Mouse (Mus musculus): ENCODE data around the gene Ubald2. TPM values are rescaled to one million over a fixed set of nuclear protein-coding genes. Genes with fewer than 3 reads are reported as not detected.
"Not testable (repeated sequence)": the region's sequence is repeated elsewhere in the genome, so short reads cannot be mapped to it uniquely, and the experiment has no call there.

Ubald2 gene
- total RNA-seq, 2 experiments from 2014 or later = 45.8 to 62.5 TPM

DNA sequence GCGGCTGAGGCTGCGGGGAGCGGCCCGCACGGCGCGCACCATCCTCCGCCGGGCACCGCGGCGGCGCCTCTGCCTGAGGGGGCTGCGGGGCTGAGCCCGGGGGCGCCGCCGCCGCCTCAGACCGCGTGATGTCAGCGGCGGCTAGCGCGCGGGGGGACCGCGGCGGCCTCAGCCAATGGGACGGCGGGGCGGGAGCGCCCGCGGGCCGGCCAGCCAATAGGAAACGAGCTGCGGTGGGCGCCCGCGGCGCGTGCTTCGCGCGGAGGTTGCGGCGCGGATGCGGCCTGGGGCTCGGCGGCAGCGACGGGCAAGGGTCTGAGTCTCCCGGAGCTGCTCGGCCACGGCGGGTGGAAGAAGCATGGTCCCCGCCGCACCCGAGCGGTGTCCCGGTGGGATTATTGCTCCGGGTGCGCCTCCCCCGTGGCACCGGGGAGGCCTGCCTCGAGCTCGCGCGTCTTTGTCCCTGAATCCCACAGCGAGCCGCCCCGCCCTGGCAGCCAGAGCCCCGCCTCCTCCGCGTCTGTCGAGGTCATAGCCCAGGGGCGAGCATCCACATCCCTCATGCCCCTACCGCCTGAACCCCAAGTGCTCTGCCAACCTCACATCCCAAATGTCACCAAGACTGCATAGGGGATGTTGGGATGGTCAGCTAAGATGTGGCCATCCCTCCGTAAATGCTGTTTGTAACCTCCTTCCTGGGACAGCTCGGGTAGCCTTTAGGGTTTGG, 20.8 kb upstream of the Ubald2 start, which contains the start of gene Rnf157:
TSS of gene Rnf157 (minus strand) at position 129 of the 727 bp plus-strand sequence.
- peak; percentile 69 for ATAC-seq (replicated peaks; ENCODE audit: poor library complexity, severe bottlenecking)

DNA sequence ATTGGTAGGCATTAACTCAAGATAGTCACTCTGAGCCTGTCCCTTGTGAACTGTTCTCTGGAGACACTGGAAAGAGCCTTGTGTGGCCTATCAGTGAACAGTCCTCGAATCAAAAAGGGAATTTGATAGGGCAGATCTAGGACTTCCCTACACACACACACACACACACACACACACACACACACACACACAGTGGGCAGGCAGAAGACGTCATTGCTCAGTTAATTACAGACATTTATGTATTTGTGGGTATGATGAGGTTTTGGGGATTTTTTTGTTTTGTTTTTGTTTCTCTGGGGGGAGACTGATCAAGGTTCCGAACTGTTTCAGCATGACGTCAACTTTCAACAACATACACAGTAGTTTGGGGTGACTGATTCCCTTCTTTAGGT, 20.3 kb upstream of the Ubald2 start:
- peak; percentile 14 for ATAC-seq (replicated peaks; ENCODE audit: poor library complexity, severe bottlenecking)

GRCm38 (mm10) chr11:116416196-116416943, 17.5 kb upstream of the Ubald2 start:
- no peak for ATAC-seq (replicated peaks; ENCODE audit: poor library complexity, severe bottlenecking)

GRCm38 (mm10) chr11:116417054-116417453, 16.8 kb upstream of the Ubald2 start:
- ATAC-seq (replicated peaks; ENCODE audit: poor library complexity, severe bottlenecking) = no peak

DNA sequence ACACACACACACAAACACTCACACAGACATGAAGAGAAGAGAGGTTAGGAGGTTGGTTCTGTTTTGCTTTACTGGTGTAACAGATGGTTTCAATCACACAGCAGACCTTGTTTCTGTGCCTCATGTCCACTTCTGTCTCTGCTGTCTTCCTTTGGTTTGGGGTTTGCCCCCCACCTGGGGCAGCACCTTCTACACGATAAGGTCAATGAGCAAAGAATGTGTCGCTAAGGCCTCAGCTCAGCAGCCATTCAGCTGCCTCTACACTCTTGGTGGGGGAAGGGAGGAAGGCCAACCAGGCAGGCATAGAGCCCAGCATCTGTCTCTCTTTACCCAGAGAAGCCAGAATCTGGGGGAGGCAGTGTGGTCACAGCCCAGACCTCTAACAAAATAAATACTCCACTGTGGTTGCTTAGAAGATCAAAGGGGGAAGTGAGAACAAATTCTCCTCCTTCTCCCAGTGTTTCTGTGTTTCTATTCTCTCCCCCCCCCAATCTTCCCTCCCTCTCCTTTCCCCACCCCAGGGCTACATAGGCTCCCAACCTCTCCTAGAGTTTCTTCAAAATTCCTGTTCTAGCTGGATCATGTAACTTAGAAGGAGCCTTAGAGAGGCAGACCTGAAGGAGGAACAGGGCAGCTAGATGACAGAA, 15.6 kb upstream of the Ubald2 start:
- peak; percentile 86 for ATAC-seq (replicated peaks; ENCODE audit: poor library complexity, severe bottlenecking)

GRCm38 (mm10) chr11:116418841-116419462, 14.9 kb upstream of the Ubald2 start:
- ATAC-seq (replicated peaks; ENCODE audit: poor library complexity, severe bottlenecking) = peak; percentile 7; the same call in 1 of the 2 replicates

DNA sequence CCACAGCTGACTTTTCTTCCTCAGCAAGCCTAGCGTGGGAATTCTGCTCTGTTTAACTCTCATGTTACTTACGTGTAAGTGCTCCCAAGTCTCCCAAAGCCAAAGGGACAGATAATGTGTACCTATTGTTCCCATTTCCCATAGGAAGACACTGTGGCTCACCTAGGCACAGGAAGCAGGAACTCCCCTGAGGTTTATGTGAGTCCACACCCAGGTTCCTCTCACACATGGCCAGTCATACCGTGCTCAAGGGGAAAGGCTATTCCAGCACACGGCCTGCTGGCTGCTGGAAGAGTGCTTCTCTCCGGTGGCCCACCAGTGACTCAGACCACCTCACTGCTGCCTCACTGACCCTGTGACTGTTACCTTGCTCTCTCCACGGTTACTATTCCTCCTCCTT, 12.8 kb upstream of the Ubald2 start:
- ATAC-seq (replicated peaks; ENCODE audit: poor library complexity, severe bottlenecking) = no peak

DNA sequence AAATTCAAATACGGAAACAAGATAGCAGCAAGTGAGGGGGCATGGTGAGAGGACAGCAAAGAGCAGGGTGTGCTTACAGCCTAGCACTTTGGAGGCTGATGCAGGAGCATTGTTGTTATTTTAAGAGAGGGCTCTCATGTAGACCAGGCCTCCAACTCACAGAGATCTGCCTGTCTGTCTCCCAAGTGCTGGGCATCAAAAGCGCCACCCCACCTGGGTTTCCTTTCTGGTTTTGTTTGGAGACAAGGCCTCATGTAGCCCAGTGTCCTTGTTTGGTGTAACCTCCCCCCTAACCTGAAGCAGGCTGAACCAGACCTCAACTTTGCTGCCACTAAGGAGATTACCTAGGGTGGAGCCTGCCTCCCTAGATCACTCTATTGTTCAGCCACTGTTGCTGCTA, 11.3 kb upstream of the Ubald2 start:
- no peak for ATAC-seq (replicated peaks; ENCODE audit: poor library complexity, severe bottlenecking)

GRCm38 (mm10) chr11:116423214-116423613, 10.7 kb upstream of the Ubald2 start:
- no peak for ATAC-seq (replicated peaks; ENCODE audit: poor library complexity, severe bottlenecking)

- ATAC-seq (replicated peaks; ENCODE audit: poor library complexity, severe bottlenecking) = peak; percentile 89
Observed at GRCm38 (mm10) chr11:116423782-116424620, 9.9 kb upstream of the Ubald2 start.

GRCm38 (mm10) chr11:116424621-116425407, 9.1 kb upstream of the Ubald2 start:
- ATAC-seq (replicated peaks; ENCODE audit: poor library complexity, severe bottlenecking) = no peak

GRCm38 (mm10) chr11:116426328-116426727, 7.6 kb upstream of the Ubald2 start:
- ATAC-seq (replicated peaks; ENCODE audit: poor library complexity, severe bottlenecking) = not testable (repeated sequence)

GRCm38 (mm10) chr11:116426852-116427575, 6.9 kb upstream of the Ubald2 start:
- ATAC-seq (replicated peaks; ENCODE audit: poor library complexity, severe bottlenecking) = no peak

DNA sequence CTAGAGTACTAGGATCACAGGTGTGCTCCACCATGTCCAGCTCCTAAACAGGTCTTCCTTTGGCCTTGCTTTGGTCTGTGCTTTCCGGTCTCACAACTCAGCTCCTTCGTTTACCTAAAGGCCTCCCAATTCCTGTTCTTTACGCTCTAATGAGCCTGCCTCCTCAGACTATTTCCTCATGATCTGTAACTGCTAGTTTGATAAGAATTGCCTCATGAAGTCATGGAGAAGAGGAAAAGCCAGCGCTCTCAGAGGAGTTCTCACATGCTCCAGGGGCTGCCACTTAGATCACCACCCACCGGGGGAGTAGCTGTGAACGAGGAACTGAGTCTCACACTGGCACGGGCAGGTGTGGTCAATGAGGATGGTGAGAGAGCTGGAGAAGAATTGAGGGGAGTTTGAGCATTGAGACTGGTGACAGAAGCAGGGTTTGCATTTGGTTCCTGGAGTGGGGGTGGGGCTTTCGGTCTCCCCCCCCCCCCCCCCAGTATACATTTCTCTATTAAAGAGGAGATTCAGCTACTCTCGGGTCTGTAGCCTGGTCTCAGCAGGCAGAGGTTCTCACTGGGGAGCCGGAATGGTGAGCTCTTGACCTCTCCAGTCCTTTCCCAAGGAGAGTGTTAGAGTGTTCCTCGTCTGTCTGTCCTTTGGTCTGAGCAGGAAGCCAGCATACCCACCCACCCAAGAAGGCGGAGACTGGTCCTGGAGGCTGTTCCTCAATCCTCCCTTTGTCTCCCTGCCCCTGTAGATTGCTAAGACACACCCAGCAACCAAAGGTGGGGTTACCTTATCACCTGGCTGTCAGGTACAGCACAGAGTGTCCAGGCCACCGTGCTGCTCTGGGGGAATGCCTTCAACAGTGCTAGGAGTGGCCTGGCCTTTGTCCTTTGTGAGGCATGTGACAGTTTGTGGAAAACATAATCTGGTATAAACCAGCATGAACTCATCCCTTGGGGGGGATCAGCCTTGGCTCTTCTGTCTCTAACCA, 4.7 kb upstream of the Ubald2 start:
- 0 out of 2 replicates have a peak, but pooled peaks have one; percentile 3 for ATAC-seq (replicated peaks; ENCODE audit: poor library complexity, severe bottlenecking)

DNA sequence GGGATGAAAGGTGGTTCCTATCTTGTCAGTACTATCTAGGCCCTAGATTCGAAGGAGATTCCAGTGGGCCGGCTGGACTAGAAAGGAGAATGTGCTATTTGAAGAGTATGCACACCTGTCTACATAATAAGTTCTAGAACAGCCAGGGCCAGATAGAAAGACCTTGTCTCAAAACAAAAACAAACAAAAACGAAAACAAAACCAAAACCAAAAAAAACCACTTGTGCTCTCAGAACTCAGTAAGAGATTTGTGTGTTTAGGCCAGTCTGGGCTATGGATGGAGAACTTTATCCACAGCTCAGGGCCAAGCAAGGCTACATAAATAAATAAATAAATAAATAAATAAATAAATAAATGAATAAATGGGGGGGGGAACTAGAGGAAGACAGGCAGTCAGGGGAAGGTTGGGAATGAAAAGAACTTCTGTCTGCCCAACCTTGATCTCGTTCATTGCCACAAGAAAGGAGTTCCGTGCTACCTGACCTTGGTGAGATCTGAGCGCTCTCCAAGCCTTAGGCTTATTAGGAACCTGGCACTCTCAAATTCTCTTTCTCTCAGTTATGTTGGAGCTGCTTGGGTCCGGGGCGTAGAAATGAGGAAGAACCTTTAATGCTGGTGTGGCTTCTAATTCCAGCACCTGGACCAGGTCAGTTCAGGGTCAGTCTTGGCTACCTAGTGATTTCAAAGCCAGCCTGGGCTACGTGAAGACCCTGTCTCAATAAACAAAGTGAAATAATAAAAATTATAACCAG, 3.9 kb upstream of the Ubald2 start:
- ATAC-seq (replicated peaks; ENCODE audit: poor library complexity, severe bottlenecking) = no peak

DNA sequence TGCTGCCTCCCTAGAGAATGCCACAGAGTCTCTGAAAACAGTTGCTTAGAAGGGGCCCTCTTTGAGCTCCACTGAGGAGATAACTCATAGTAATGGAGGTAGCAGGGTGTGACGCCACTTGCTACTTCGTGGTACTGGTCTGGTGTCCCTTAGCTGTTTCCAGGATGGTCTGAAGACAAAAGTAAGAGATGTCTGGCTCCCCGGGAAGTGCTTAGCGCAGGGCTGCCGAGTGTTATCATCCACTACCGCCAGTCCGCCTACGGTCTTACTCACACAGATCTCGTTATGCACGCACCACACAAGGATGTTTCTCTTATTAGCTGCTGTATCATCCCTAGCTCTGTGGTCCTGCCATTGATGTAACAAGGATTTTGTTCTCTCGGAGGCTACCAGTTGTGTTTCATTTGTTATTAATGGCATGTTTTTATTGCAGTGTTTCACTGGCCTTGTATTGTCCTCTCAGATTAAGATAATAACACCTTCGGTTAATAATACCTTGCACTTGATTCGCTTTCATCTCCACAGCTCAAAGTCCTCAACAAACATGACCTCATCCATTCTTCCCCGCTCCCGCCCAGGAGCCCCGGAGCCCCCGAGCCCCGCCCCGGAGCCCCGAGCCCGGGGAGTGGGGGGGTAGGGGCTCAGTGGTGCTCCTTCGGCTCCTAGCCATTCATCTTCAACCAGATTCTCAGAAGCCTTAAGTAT, 3.0 kb upstream of the Ubald2 start:
- ATAC-seq (replicated peaks; ENCODE audit: poor library complexity, severe bottlenecking) = no peak
